Mouse (Mus musculus) thymus, postnatal 4 days (tissue): ENCODE data around the gene Afap1.

Experiments
- DNase-seq: peaks from one replicate; pipeline ENCODE4 v3.0.0; 2021

The Afap1 gene

GRCm38 (mm10) chr5:36043154-36043553 lies 150.0 kb downstream of the Afap1 start:
- no peak for DNase-seq
